Mouse (Mus musculus) lung, embryonic 14.5 days (tissue): ENCODE data around the gene Olfr524. TPM values are rescaled to one million over a fixed set of nuclear protein-coding genes. Genes with fewer than 3 reads are reported as not detected.

Experiments used
- ATAC-seq: fragments of 200-750 bp; cut with Nextera tagmentation; 2 replicates; pipeline ENCODE4 v1.8.0; 2017; ENCODE audit warnings: mild to moderate bottlenecking, moderate TSS enrichment, moderate library complexity; ENCODE audit not compliant: insufficient read depth
- DNase-seq: peaks from one replicate; pipeline ENCODE4 v3.0.0-alpha.2; 2015
- H3K27ac ChIP-seq: fragments of 300-500 bp; sonication (generic); 2 replicates; pipeline ENCODE4 v1.5.1; 2014; ENCODE audit warnings: low read depth, mild to moderate bottlenecking, moderate library complexity
- H3K27me3 ChIP-seq: fragments of 300-500 bp; sonication (generic); 2 replicates; pipeline ENCODE4 v1.6.1; 2014; ENCODE audit warnings: low read length, control low read depth; ENCODE audit not compliant: insufficient read depth
- H3K36me3 ChIP-seq: fragments of 300-500 bp; sonication (generic); 2 replicates; pipeline ENCODE4 v1.6.1; 2014; ENCODE audit warnings: control low read depth; ENCODE audit not compliant: insufficient read depth
- H3K4me1 ChIP-seq: fragments of 300-500 bp; sonication (generic); 2 replicates; pipeline ENCODE4 v1.6.1; 2014; ENCODE audit warnings: antibody characterized with exemption, control low read depth; ENCODE audit not compliant: insufficient read depth
- H3K4me2 ChIP-seq: fragments of 300-500 bp; sonication (generic); 2 replicates; pipeline ENCODE4 v1.6.1; 2014; ENCODE audit warnings: mild to moderate bottlenecking
- H3K4me3 ChIP-seq: fragments of 300-500 bp; sonication (generic); 2 replicates; pipeline ENCODE4 v1.5.1; 2014; ENCODE audit warnings: low read depth, low read length
- H3K9ac ChIP-seq: fragments of 300-500 bp; sonication (generic); 2 replicates; pipeline ENCODE4 v1.6.1; 2014
- H3K9me3 ChIP-seq: fragments of 300-500 bp; sonication (generic); 2 replicates; pipeline ENCODE4 v1.6.1; 2016; ENCODE audit warnings: low read depth, low read length, control low read depth
- CTCF ChIP-seq: IDR thresholded peaks from 2 replicates; pipeline ENCODE4 v1.5.1; 2016; ENCODE audit warnings: antibody characterized with exemption, low read depth
- WGBS: fragments of 180-500 bp; shearing (Covaris S2); extraction: QIAGEN DNeasy Blood & Tissue Kit; methylation state at CpG from one replicate; pipeline ENCODE4 v1.1.7; 2014; 5-methylcytosine and 5-hydroxymethylcytosine counted together
- polyA plus RNA-seq: library from polyadenylated mRNA; unstranded; fragments of >200 nt; fragmentation: Nextera tagmentation; extraction: Ambion mirVana; gene quantifications from 2 replicates; pipeline ENCODE4 v1.2.1, GENCODE M21; 2014

Olfr524 gene
- polyA plus RNA-seq, 1 experiment from 2014 or later, result not detected

DNA sequence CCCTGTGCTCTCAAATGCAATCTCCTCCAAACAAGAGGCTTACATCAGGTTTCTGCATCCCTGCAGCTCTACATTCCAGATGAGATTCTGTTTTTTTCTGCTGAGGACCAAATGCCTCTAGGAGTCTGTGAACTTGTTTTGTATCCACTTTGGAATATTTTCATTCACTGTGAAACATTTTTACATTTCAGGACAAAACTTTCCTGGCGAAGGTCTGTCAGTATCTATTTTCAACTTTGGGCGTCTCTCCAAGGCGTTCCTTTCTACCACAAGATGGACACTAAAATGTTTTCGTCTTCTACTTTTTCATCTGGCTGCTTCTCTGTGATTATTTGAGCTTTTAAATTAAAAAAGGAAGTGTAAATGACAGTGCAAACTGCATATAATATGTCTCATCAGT, 11.7 kb downstream of the Olfr524 start:
- 74% methylated on average over 4 of the region's 4 CpGs for WGBS
- Histone ChIP-seq H3K4me1 (no peaks in the 10 kb centered on the region), H3K4me3 (no peak overlapping the region), H3K9me3 (no peaks in the 10 kb centered on the region), H3K27ac (no peak overlapping the region), H3K36me3 (no peaks in the 10 kb centered on the region), H3K9ac (no peak overlapping the region), H3K4me2 (no peak overlapping the region), H3K27me3 (no peaks in the 10 kb centered on the region)
- ATAC-seq (no peak), DNase-seq (no peak)
- TF ChIP-seq CTCF, result no peak

DNA sequence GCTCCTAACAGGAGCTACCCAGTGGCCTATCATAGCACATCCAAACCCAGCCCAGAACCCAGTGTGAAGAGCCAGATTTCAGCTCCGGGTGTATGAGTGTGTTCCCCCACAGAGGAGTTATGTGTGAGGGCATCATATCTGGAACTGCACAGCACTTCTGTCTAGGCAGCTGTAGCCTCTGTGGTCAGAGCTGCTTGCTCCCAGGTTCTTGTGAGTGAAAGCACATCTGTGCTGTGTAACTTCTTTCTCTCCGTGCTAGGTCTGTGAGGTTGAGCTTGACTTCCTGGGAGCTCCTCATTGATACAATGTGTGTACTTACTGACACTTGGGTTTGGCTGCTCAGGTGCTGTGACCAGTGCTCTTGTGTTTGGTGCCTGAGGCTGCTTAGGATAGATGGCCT, 12.9 kb downstream of the Olfr524 start:
- TF ChIP-seq CTCF, result no peak
- Histone ChIP-seq H3K27me3 (no peaks in the 10 kb centered on the region), H3K27ac (no peak overlapping the region), H3K9me3 (no peaks in the 10 kb centered on the region), H3K4me3 (no peak overlapping the region), H3K9ac (no peak overlapping the region), H3K36me3 (no peaks in the 10 kb centered on the region), H3K4me2 (no peak overlapping the region), H3K4me1 (no peaks in the 10 kb centered on the region)
- 79% methylated on average over 2 of the region's 2 CpGs for WGBS
- DNase-seq (no peak), ATAC-seq (no peak)

DNA sequence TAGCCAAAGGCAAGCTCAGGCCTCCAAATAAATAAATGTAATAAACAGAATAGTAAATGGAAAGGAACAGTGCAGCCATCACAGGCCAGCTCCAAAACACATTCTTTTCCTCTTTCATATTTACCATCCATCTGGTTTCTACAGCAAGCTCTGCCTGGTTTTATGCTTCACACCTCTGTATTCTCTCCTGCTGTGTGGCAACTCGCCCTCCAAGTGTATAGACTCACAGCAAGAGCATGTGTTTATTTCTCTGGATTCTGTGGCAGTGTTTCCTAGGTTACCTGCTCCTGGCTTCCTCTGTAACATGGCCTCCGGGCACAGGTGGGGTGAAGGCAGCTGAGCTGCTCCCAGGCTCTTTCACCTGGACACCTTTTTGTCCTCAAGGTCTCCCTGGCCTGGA, 13.3 kb downstream of the Olfr524 start:
- Histone ChIP-seq H3K9ac (no peak overlapping the region), H3K4me2 (no peak overlapping the region), H3K27ac (no peak overlapping the region), H3K27me3 (no peaks in the 10 kb centered on the region), H3K9me3 (no peaks in the 10 kb centered on the region), H3K4me3 (no peak overlapping the region), H3K4me1 (no peaks in the 10 kb centered on the region), H3K36me3 (no peaks in the 10 kb centered on the region)
- 46% methylated on average over 2 of the region's 2 CpGs for WGBS
- ATAC-seq (no peak), DNase-seq (no peak)
- no peak for TF ChIP-seq CTCF

DNA sequence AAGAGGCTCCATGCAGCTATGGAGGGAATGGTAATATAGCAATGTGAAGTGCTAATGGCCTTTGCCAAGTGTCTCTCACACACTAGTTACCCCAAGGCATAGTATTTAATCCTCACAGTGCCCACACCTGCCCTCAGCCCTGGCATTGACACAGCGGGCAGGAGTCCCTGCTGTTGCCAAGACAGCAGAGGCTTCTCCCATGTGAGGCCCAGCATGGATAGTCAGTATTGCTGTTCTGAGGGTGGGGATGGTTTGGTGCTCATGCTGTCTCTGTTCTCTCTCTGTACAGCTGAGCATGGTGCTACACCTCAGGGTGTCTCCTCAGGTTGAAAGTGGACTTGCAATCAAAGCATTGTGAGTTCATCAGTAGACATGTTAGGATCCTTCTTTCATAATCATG, 15.3 kb downstream of the Olfr524 start:
- ATAC-seq, result no peak

DNA sequence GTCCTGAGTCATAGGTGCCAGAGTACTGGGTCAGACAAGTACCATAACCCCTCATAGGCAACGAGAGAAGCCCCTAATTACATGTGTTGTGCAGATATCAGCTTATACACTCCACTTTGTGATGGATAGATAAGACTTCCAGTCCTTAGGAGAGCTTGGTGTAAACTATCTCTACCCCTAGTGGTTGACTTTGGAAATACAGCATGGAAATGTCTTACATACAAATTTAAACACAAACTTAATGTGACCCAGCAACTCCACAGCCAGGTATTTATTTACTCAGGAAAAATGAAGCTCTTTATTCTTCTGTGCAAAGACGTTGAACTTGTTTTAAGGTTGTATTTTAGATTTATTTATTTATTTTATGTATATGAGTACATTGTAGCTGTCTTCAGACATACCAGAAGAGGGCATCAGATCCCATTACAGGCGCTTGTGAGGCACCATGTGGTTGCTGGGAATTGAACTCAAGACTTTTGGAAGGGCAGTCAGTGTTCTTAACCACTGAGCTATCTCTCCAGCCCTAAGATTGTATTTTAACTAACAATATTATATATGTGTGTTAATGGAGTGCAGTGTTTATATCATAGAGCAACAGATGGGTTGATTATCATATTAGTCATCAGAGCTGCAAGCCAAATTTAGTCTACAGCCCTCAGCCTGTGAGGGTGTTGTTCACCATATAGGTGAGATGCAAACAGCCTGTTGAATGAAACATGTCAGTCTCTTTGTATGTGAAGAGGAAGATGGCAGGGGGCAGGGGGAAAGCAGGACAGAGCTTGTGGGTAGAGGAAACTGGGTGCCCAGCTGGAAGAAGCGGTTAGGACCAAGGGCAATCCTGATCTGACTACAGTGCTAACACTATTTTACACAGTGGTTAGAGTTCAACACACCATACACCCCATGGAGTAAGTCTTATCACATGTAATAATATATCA, 17.1 kb downstream of the Olfr524 start:
- DNase-seq (peak; percentile 71), ATAC-seq (no peak)
- Histone ChIP-seq H3K4me2 (no peak overlapping the region), H3K27me3 (no peaks in the 10 kb centered on the region), H3K4me3 (no peak overlapping the region), H3K4me1 (no peaks in the 10 kb centered on the region), H3K9me3 (no peaks in the 10 kb centered on the region), H3K9ac (no peak overlapping the region), H3K27ac (no peak overlapping the region), H3K36me3 (no peaks in the 10 kb centered on the region)
- 54% methylated on average over 4 of the region's 4 CpGs for WGBS
- peak; percentile 58 for TF ChIP-seq CTCF

More for the DNA sequence above, 15.3 kb downstream of the Olfr524 start:
- H3K27ac ChIP-seq, result no peak overlapping the region
- TF ChIP-seq CTCF, result no peak
- no peaks in the 10 kb centered on the region for H3K9me3 ChIP-seq
- H3K9ac ChIP-seq, result no peak overlapping the region
- no peaks in the 10 kb centered on the region for H3K36me3 ChIP-seq
- H3K27me3 ChIP-seq, result no peaks in the 10 kb centered on the region
- no peaks in the 10 kb centered on the region for H3K4me1 ChIP-seq
- no peak overlapping the region for H3K4me2 ChIP-seq
- 82% methylated on average over 1 of the region's 1 CpGs for WGBS
- no peak for DNase-seq
- no peak overlapping the region for H3K4me3 ChIP-seq

DNA sequence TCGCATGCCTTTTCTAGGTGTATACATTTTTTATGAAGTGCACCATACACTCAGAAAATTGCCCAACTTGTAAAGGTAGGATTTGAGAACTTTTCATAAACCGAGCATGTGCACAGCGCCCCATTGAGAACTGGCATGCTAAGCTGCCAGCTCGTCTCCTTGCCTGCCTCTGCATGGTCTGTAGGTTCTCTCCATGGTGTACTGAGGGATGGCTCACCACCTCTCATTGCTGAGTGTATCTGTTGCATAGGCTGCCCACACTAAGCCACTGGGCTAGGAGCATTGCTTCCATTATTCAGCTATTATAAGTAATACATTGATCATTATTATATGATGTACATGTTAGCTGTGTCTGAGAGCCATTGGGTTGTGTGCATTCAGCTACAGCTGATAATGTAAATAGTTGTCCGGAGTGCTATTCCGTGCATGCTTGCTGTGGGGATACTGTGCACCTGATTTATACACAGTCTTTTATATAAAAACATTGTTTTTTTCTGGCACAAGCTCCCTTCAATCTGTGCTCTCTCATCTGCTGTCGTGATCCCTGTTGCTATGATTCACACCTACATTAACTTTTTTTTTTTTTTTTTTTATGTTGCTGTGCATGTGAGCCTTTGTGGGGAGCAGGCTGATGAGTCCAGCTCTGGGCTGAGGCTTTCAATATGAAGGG, 17.9 kb downstream of the Olfr524 start:
- 81% methylated on average over 7 of the region's 7 CpGs for WGBS

More for the DNA sequence above, 17.9 kb downstream of the Olfr524 start:
- no peak for TF ChIP-seq CTCF
- Histone ChIP-seq H3K36me3 (no peaks in the 10 kb centered on the region), H3K4me1 (no peaks in the 10 kb centered on the region), H3K9me3 (no peaks in the 10 kb centered on the region), H3K4me3 (no peak overlapping the region), H3K4me2 (no peak overlapping the region), H3K9ac (no peak overlapping the region), H3K27me3 (no peaks in the 10 kb centered on the region), H3K27ac (no peak overlapping the region)
- ATAC-seq (no peak), DNase-seq (no peak)
